Mouse (Mus musculus) thymus, postnatal 36 days (tissue): ENCODE results near the gene Prkch.

Experiments
- DNase-seq, 2 experiments: peaks; one replicate each; pipeline ENCODE4 v3.0.0; 2022; ENCODE audit warnings: mixed read lengths in 2 of 2

The Prkch gene

DNA sequence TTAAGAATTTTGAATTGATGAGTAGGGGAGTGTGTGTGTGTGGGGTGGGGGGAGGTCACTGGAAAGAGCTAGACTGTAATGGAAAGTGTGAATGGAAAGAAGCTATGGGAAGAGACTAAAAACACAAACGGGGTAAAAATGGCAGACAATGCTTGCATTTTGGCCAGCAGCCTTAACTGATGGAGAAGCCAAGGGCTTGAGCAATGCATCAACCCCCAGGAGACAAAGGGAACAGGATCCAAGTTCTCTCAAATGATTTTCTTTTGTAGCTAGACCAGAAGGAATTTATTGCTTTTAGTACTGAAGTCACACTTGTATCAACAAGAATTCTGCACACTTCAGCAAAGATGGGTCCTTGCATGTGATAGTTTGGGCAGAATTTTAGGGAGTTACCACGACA is 222.6 kb downstream of the Prkch start:
- no peak for DNase-seq

GRCm38 (mm10) chr12:73810041-73810795 is 225.6 kb downstream of the Prkch start:
- no peak for DNase-seq

DNA sequence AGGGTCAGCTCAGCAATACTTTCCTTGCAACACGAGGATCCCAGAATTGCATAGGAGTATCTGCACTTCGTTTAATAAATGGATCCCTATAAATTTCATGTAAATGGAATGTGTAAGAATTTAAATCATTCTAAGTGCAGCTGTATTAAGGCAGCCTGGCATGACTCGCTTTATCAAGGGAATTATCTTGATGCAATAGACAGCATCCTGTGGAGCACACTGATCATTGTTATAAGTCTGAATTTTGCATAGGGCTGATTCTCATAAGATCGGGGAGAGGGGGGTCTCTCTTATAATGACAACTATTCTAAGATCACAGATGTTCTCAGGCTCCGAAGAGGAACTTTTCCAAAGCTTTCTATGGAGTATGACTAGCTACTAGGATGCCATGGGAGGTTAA is 226.3 kb downstream of the Prkch start:
- DNase-seq = no peak

- no peak for DNase-seq
These were observed 227.6 kb downstream of the Prkch start for GRCm38 (mm10) chr12:73812198-73812597.

DNA sequence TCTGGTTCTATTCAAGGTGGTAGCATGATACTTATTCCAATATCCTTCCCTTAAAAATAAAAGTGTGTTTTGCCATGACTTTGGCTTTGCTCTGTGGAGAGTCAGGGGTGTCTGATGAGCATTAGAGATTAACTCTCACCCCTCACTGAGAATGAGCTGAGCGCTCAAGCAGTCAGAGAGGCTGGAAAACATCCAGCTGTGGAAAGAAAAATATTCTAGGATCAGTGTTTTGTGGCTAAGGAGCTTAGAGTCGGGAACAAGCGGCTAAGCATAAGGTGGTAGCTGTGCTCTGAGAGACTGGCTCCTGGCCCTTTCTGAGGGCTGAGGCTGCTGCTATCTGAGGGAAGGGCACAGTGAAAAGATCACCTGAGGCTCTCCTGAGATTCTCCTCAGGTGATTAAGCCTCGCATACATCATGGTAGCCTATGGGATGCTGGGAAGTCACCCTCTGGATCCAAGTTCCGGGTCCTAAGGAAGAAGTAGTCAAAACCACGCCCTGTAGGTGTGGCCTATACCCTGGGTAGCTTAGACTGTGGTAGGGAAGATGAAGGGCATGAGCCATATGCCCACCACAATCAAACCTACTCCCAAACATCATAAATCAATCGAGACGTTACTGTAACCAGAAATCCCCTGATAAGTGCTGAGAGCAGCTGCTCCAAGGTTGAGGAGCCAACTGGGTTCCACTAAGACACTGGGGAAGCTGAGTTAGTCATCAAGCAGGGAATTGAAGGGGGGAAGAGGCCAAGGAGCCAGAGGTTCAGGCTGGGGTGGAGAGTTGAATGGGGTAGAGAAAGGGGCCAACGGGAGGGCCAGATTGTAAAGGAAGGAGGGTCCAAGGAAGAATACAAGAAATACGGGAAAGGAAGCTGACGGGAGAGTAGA is 228.7 kb downstream of the Prkch start:
- DNase-seq = no peak

- DNase-seq = no peak
These were observed 229.6 kb downstream of the Prkch start for GRCm38 (mm10) chr12:73814056-73814735.

GRCm38 (mm10) chr12:73814897-73815296 is 230.3 kb downstream of the Prkch start:
- DNase-seq = no peak

GRCm38 (mm10) chr12:73815463-73815862 is 230.9 kb downstream of the Prkch start:
- DNase-seq = no peak

- no peak for DNase-seq
These were observed 231.3 kb downstream of the Prkch start for GRCm38 (mm10) chr12:73815892-73816291.

DNA sequence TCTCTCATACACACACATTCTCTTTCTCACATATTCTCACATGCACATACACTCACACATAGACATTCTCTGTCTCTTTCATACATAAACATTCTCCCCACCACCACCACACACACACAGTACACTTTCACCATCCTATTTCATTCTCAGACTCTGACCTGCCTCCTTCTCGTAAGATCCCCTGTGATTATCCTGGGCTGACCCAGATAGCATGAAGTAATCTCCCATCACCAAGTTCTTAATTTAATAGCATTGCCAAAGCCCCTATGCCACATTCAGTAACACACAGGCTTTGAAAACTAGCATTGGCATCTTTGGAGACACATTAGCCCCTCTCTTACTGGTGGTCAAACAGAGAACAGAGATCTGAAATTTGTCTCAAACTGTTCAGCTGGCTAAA is 232.3 kb downstream of the Prkch start:
- no peak for DNase-seq

DNA sequence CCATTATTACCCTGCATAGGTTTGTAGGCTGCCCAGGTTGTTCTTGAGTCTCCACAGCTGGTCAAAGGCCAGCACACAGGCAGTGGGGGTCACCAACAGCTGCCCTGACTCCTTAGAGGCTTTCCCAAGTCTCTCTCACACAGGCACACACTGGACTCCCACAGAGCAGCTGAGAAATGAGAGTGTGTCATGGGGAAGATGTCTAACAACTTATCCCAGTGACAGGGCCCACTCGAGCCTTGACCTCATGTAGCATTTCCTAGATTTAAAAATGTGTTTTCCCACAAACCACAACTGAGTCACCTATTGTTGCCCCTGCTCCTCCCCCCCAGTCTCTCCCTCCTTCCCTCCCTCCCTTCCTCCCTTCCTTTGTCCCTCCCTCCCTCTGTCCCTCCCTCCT is 234.2 kb downstream of the Prkch start:
- DNase-seq = no peak

DNA sequence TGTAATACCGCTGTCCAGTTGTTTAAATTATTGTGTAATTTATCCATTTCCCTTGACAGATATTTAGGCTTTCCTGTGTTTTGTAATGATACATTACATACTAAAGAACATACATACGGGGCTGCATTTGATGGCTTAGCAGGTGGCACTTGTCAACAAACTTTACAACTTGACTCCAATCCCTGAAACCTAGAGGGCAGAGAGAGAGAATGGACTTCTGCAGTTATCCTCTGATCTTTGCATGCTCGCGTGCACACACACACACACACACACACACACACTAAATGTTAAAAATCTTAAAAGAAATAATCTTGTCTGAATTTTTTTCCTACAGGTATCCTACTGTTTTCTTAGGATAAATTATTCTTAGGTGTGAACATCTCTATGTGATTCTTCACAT is 236.6 kb downstream of the Prkch start:
- no peak for DNase-seq

DNA sequence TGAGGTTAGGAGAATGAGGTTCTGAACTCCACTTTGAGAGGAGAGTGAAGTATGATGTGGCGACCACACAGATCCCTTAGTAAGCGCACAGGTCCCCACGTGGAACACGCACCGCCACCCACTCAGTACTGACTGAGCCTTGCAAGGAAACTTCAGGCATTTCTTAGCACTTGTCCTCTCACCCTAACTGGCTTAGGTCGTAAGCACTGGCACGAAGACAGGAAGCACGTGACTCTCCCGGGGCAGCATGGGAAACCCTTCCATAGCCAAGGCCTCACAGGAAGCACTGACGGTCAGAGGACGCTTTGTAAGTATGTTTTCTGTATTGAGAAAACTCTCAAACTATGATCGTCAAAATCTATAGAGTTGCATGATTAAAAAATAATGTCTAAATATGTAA is 237.7 kb downstream of the Prkch start:
- no peak for DNase-seq

- no peak for DNase-seq
These were observed 240.2 kb downstream of the Prkch start for GRCm38 (mm10) chr12:73824828-73825227.
